Mouse (Mus musculus) hindbrain, embryonic 16.5 days (tissue): ENCODE results near the gene Dnah11. TPM values are rescaled to one million over a fixed set of nuclear protein-coding genes. Genes with fewer than 3 reads are reported as not detected.

Experiments used
- ATAC-seq: fragments of 200-750 bp; cut with Nextera tagmentation; 2 replicates; pipeline ENCODE4 v1.8.0; 2017; ENCODE audit warnings: moderate TSS enrichment, moderate library complexity
- H3K27ac ChIP-seq: fragments of 300-500 bp; sonication (generic); 2 replicates; pipeline ENCODE4 v1.5.1; 2014; ENCODE audit warnings: low read depth, mild to moderate bottlenecking, control low read depth, low read length, moderate library complexity
- H3K27me3 ChIP-seq: fragments of 300-500 bp; sonication (generic); replicated peaks from 2 replicates; pipeline ENCODE4 v1.6.1; 2014; ENCODE audit warnings: low read length; ENCODE audit not compliant: control insufficient read depth, insufficient read depth
- H3K36me3 ChIP-seq: fragments of 300-500 bp; sonication (generic); 2 replicates; pipeline ENCODE4 v1.6.1; 2014; ENCODE audit warnings: mild to moderate bottlenecking, low read length, moderate library complexity, mixed read lengths; ENCODE audit not compliant: control insufficient read depth, insufficient read depth
- H3K4me1 ChIP-seq: fragments of 300-500 bp; sonication (generic); 2 replicates; pipeline ENCODE4 v1.6.1; 2014; ENCODE audit warnings: low read depth, low read length; ENCODE audit not compliant: control insufficient read depth, insufficient read depth
- H3K4me2 ChIP-seq: fragments of 300-500 bp; sonication (generic); 2 replicates; pipeline ENCODE4 v1.6.1; 2014; ENCODE audit warnings: mild to moderate bottlenecking, low read length, control low read depth, moderate library complexity
- H3K4me3 ChIP-seq: fragments of 300-500 bp; sonication (generic); 2 replicates; pipeline ENCODE4 v1.5.1; 2014; ENCODE audit warnings: mild to moderate bottlenecking, low read length, control low read depth, moderate library complexity
- H3K9ac ChIP-seq: fragments of 300-500 bp; sonication (generic); 2 replicates; pipeline ENCODE4 v1.6.1; 2014; ENCODE audit warnings: low read depth, mild to moderate bottlenecking, control low read depth, low read length, moderate library complexity
- H3K9me3 ChIP-seq: fragments of 300-500 bp; sonication (generic); 2 replicates; pipeline ENCODE4 v1.6.1; 2014; ENCODE audit warnings: mild to moderate bottlenecking, low read length, moderate library complexity; ENCODE audit not compliant: control insufficient read depth
- WGBS: fragments of 180-500 bp; shearing (Covaris S2); extraction: QIAGEN DNeasy Blood & Tissue Kit; methylation state at CpG from one replicate; pipeline ENCODE4 v1.1.7; 2014; 5-methylcytosine and 5-hydroxymethylcytosine counted together
- polyA plus RNA-seq: library from polyadenylated mRNA; unstranded; fragments of >200 nt; fragmentation: Nextera tagmentation; extraction: Ambion mirVana; gene quantifications from 2 replicates; pipeline ENCODE4 v1.2.1, GENCODE M21; 2015

The Dnah11 gene
- polyA plus RNA-seq, 1 experiment from 2014 or later = 0.26 TPM

DNA sequence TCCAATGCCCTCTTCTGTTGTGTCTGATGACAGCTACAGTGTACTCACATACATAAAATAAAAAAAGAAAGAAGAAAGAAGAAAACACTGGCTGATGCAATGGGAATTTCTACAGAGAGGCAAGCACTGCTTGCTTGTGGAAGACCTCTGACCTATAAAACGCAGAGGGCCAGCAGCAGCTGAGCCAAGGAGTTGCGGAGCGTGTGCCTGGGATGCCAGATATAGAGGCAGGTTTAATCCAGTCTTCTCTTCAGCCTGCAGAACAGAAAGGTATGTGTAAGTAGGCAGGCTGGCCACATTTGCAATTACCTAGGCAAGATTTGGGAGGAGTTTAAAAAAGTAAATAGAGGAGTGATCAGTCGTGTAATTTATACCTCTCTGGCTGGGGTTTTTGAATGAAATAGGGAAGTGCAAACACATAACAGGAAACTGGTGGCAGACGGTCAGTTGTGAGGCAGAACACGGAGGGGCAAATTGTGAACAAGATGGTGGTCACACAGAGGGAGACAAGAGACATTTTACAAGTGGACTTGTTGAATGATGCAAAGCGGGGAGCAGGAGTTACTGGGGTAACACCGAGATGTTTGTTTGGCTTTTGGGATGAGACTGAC, 367.4 kb downstream of the Dnah11 start:
- no peaks in the 10 kb centered on the region for H3K4me1 ChIP-seq
- H3K36me3 ChIP-seq = no peaks in the 10 kb centered on the region
- ATAC-seq = no peak
- no peak overlapping the region for H3K27ac ChIP-seq
- H3K4me3 ChIP-seq = no peak overlapping the region
- H3K9ac ChIP-seq = no peak overlapping the region
- H3K9me3 ChIP-seq = no peaks in the 10 kb centered on the region
- peaks cover 4% of the 10 kb centered on the region; the same call in 1 of the 2 replicates for H3K27me3 ChIP-seq
- no peak overlapping the region for H3K4me2 ChIP-seq
- 83% methylated on average over 8 of the region's 8 CpGs for WGBS

- no peaks in the 10 kb centered on the region for H3K36me3 ChIP-seq
- H3K9ac ChIP-seq = no peak overlapping the region
- H3K9me3 ChIP-seq = no peaks in the 10 kb centered on the region
- H3K27ac ChIP-seq = no peak overlapping the region
- H3K27me3 ChIP-seq = no peaks in the 10 kb centered on the region
- ATAC-seq = no peak
- H3K4me3 ChIP-seq = no peak overlapping the region
- no peak overlapping the region for H3K4me2 ChIP-seq
- WGBS = 89% methylated on average over 3 of the region's 3 CpGs
- H3K4me1 ChIP-seq = no peaks in the 10 kb centered on the region
Observed at GRCm38 (mm10) chr12:117828350-117828749, 370.5 kb downstream of the Dnah11 start.

Other genes starting within 250 kb of the Dnah11 start
- gene Sp4, start 102.4 kb upstream of the Dnah11 start, polyA plus RNA-seq = 15.0 and 19.3 TPM in 2 replicates